Mouse (Mus musculus): ENCODE measurements around the gene Ncor2. TPM values are rescaled to one million over a fixed set of nuclear protein-coding genes. Genes with fewer than 3 reads are reported as not detected.
"Not testable (repeated sequence)": the region's sequence is repeated elsewhere in the genome, so short reads cannot be mapped to it uniquely, and the experiment has no call there.

Ncor2 gene
- polyA plus RNA-seq, 1 experiment from 2014 or later, result 78.3 TPM

DNA sequence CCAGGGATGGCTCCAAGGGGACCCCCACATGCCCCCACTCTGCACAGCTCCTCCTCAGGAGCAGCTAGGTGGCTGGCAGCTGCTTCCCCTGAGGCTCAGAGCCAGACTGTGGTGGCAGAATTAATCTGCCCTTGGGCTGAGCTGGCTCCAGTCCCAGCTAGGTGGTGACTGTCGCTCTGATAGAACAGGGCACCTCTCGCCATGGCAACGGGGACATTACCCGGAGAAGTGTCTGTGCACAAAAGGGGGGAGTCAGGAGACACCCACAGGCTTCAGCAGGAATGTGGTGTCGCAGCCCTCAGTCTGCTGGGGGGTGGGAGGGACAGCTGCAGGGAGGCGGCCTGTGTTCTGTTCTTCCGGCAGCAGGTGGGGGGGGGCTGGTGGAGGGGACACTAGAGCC is 24.1 kb upstream of the Ncor2 start:
- H3K79me2 ChIP-seq (ENCODE audit: inconsistent target), result no peaks in the 10 kb centered on the region
- 23% methylated on average over 7 of the region's 7 CpGs for WGBS (ENCODE audit: missing documents)
- H3K4me3 ChIP-seq (ENCODE audit: inconsistent target), result no peak overlapping the region
- no peaks in the 10 kb centered on the region for H3K36me3 ChIP-seq (ENCODE audit: inconsistent target)
- no peak overlapping the region for H3K27ac ChIP-seq

DNA sequence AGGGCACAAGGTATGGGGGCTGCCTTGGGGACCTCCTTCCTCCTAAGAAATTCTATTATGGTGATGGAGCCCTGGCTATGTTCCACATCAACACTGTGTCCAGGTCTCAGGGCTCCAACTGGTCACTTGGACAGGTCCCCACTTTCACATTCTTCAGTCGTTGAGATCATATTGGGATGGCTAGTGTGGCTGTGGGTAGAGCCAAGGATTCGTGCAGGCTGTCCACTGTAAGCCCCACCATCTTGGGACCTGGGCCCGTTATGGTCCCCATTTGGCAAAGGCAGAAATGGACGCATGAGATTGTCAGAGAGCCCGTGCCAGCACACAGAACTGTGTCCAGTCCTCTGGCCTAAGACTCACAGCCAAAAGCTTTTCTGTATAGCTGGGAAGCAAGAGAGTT is 23.1 kb upstream of the Ncor2 start:
- no peak overlapping the region for H3K27ac ChIP-seq
- 91% methylated on average over 5 of the region's 5 CpGs for WGBS (ENCODE audit: missing documents)

DNA sequence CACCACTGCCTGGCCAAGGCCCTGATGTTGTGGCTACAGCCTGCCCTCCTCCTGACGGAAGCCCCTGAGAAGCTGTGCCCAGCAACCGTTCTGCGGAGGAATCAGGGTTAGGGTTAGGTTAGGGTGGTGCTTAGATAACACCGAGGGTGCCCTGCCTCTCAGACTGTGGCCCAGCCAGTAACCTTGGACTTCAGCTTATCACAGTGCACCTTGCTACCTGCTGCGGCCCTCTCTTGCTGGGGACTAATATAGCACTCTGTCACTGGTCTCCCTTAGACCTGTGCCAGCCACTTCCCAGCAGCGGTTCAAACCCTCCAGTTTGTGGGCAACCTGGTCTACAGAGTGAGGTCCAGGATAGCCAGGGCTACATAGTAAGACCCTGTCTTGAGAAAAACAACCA is 20.1 kb upstream of the Ncor2 start:
- Histone ChIP-seq H3K27ac (no peak overlapping the region), H3K36me3 (ENCODE audit: inconsistent target) (no peaks in the 10 kb centered on the region), H3K79me2 (ENCODE audit: inconsistent target) (no peaks in the 10 kb centered on the region), H3K4me3 (ENCODE audit: inconsistent target) (no peak overlapping the region)
- 94% methylated on average over 6 of the region's 6 CpGs for WGBS (ENCODE audit: missing documents)

More for the DNA sequence above, 23.1 kb upstream of the Ncor2 start:
- H3K4me3 ChIP-seq (ENCODE audit: inconsistent target), result no peak overlapping the region
- H3K79me2 ChIP-seq (ENCODE audit: inconsistent target), result no peaks in the 10 kb centered on the region
- no peaks in the 10 kb centered on the region for H3K36me3 ChIP-seq (ENCODE audit: inconsistent target)

DNA sequence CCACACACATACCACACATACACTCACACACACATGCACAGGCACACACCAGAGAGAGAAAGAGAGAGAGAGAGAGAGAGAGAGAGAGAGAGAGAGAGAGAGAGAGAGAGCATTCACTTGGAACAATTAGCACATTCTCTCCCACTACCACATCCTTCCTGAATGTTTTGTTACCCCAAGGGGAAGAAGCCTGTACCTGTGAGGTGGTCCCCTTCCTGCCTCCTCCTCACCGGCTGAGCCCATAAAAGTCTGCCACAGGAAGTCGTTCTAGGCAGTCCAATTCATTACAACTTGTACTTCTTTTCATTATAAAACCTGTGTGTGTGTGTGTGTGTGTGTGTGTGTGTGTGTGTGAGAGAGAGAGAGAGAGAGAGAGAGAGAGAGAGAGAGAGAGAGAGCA is 18.3 kb upstream of the Ncor2 start:
- H3K36me3 ChIP-seq (ENCODE audit: inconsistent target); H3K79me2 ChIP-seq (ENCODE audit: inconsistent target); H3K4me3 ChIP-seq (ENCODE audit: inconsistent target); H3K27ac ChIP-seq: not testable (repeated sequence)
- WGBS (ENCODE audit: missing documents), result 8% methylated on average over 2 of the region's 2 CpGs

DNA sequence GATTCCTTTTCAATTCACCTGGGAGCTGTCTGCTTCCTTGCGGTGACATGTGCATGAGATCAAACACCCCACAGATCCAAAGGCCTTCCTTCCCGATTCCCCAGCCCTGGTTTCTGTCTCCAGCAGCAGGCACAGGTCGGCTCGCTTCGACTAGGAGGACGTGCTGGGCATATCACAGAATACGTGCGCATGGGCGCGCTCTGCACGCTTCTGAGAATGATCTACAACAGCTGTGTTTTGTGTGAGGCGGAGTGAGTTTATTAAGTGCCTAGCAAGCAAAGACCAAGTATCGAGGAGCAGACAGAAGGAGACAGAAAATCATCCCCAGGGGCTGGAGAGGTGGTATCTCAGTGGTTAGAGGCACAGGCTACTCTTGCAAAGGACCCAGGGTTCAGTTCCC is 17.0 kb upstream of the Ncor2 start:
- 95% methylated on average over 13 of the region's 13 CpGs for WGBS (ENCODE audit: missing documents)
- no peaks in the 10 kb centered on the region for H3K79me2 ChIP-seq (ENCODE audit: inconsistent target)
- no peak overlapping the region for H3K4me3 ChIP-seq (ENCODE audit: inconsistent target)
- H3K27ac ChIP-seq, result no peak overlapping the region
- no peaks in the 10 kb centered on the region for H3K36me3 ChIP-seq (ENCODE audit: inconsistent target)

DNA sequence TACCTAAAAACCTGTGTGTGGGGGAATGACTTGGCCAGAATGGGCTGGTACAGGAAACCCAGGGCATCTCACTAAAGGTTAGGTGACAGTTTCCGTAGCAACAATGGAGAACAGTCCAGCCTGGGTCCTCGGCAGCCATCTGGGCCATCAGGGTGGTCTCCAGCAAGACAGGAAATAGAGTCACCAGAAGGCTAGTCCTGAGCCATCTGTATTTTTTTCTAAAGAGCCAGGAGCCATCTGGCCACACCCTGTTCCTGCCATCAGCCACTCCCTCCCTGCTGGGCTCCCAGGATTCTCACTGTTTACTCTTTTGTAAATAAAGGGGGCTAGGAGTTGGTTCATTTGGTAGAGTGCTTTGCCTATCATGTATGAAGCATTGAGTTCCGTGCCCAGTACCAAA is 16.1 kb upstream of the Ncor2 start:
- Histone ChIP-seq H3K4me3 (ENCODE audit: inconsistent target) (no peak overlapping the region), H3K36me3 (ENCODE audit: inconsistent target) (no peaks in the 10 kb centered on the region), H3K27ac (no peak overlapping the region), H3K79me2 (ENCODE audit: inconsistent target) (no peaks in the 10 kb centered on the region)
- 70% methylated on average over 3 of the region's 3 CpGs for WGBS (ENCODE audit: missing documents)

DNA sequence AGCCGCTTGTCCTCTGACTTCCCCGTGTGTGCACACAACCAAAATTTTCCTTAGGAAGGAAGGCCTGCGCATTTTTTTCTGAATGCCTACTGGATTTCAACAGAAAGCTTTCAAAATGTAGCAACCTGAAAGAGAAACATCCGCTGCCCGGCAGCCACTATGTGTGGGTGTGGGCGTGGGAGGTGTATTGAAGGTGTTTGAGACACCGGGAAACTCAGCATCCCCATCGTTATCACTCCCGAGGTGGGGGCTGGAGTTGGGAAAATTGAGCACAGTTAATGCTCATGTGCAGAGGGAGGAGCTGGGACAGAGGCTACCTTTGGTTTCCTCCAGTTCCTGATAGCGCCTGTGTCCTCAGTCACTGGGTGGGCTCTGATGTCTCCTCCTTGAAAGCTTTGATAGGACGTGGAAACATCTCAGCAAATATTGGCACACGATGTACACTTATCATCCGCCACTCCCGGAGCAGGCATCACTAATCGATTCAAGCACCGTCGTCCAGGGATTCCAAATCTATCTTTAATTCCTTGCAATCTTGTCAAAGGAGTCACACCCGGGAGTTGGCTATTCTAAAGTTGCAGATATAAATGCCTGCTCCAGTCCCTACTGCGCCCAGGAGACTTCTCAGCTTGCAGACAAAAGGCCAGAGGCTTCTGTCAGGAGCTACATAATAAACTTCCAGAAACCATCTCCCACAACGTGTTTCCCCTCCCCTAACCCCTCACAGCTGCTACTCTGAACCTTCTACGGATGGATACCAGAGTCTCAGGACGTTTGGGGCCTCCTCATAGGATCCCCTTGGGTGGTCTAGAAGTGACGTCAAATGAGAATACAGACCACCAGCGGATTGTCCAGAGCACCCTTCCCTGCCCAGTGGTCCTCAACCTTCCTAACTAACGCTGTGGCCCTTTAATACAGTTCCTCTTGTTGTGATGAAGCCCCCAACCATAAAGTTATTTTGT is 14.7 kb upstream of the Ncor2 start:
- Histone ChIP-seq H3K36me3 (ENCODE audit: inconsistent target) (no peaks in the 10 kb centered on the region), H3K79me2 (ENCODE audit: inconsistent target) (no peaks in the 10 kb centered on the region), H3K4me3 (ENCODE audit: inconsistent target) (no peak overlapping the region), H3K27ac (no peak overlapping the region)
- WGBS (ENCODE audit: missing documents), result 85% methylated on average over 25 of the region's 25 CpGs

DNA sequence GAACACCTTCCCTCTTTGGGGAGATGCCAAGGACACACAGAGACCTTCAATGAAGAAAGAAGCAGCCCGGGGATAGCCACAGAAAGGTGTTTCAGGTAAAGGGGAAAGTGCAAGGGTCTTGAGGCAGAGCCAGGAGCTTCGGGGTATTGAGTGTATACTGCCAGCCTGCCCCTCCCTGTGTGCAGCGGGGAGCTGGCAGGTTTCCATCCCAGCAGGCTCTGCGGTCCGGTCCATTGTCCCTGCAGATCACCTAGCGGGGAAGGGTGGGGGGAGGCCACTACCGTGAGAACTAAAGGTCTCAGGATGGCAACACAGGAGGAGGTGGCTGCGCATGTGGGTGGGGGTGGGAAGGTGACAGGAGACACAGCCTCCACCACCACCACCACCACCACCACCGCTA is 12.6 kb upstream of the Ncor2 start:
- no peak overlapping the region for H3K4me3 ChIP-seq (ENCODE audit: inconsistent target)
- 89% methylated on average over 7 of the region's 9 CpGs for WGBS (ENCODE audit: missing documents)
- H3K27ac ChIP-seq, result no peak overlapping the region
- no peaks in the 10 kb centered on the region for H3K79me2 ChIP-seq (ENCODE audit: inconsistent target)
- H3K36me3 ChIP-seq (ENCODE audit: inconsistent target), result no peaks in the 10 kb centered on the region

DNA sequence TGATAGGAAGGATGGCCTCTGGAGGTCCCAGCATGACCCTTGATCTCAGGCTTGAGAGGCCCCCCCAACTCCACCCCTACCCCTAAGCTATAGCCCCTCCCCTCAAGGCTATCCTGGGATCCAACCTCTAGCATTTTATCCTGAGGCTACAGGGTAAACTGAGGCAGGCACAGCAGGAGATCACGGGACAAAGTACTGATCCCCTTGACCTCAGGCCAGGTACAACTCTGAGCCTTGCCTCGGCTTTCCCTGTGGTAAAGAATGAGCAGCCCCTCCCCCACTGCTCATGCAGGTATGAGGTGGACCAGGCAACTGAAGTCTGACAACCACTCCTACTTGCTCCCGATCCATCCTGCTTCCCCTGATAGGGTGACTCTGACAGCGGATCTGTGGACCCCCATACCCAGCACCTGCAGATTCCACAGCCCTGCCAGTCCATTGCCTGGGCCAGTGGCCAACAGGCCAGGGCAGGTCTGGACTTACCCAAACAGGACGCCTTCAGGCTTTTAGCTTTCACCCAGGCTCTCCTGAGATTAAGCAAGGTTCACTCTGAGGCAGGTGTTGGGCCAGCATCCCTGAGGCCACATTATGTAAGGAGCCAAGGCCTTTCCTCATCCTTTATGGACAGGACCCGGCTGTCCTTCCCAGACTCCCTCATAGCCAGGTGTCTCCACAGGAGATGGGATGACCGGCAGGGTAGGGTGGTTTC is 11.2 kb upstream of the Ncor2 start:
- no peak overlapping the region for H3K4me3 ChIP-seq (ENCODE audit: inconsistent target)
- WGBS (ENCODE audit: missing documents), result 90% methylated on average over 7 of the region's 7 CpGs
- H3K36me3 ChIP-seq (ENCODE audit: inconsistent target), result no peaks in the 10 kb centered on the region
- H3K27ac ChIP-seq, result no peak overlapping the region
- H3K79me2 ChIP-seq (ENCODE audit: inconsistent target), result no peaks in the 10 kb centered on the region

DNA sequence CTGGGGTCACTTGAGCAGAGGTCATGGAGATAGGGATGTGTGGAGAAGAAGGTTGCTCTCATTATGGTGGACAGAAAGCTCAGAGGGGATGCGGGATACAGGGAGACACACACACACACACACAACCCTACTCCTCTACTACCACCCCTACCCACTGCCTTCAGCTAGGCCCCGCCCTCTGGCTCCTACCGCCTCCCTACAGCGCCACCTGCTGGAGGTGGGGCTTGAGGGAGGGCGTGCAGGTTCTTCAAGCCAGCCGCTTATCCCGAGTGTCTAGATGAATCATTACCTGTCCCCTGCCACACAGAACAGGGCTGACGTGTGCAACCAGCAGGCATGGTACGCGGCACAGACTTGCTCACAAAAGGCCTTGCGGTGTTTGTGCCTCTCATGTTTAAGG is 10.6 kb upstream of the Ncor2 start:
- Histone ChIP-seq H3K36me3 (ENCODE audit: inconsistent target) (no peaks in the 10 kb centered on the region), H3K27ac (no peak overlapping the region), H3K4me3 (ENCODE audit: inconsistent target) (no peak overlapping the region), H3K79me2 (ENCODE audit: inconsistent target) (no peaks in the 10 kb centered on the region)
- 60% methylated on average over 11 of the region's 11 CpGs for WGBS (ENCODE audit: missing documents)

DNA sequence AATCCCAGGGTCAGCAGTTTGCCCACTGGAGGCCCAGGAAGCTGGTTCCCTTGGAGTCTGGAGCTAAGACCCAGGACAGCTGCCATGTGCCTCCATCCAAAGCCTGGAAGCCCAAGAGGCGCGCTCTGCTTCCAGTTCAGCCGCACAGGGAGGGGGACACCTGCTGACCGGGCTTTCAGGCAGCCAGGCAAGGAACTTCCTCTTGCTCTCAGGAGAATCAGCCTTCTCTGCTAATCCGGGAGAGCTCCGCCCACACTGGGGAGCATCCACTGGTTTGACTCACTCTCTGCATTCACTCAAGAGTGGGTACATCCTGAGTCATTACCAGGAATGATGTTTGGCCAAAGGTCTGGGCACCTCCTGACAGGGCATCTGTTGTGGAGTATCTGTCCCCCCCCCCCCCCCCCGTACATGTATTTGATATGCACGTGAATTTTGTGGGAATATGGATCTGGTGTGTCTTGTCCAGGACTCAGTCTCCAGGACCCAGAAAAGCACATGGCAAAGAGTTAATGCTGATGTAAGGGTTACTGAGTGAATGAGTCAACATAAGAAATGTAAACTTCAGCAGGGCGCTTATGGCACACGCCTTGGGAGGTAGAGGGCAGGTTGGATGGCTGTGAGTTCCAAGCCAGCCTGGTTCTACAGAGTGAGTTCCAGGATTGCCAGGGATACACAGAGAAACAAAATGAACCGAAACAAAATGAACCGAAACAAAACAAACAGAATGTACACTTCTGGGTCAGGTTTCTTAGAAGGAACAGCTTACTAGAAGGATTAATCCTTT is 10.0 kb upstream of the Ncor2 start:
- peak overlapping the region; percentile 36 for H3K27ac ChIP-seq
- no peaks in the 10 kb centered on the region for H3K36me3 ChIP-seq (ENCODE audit: inconsistent target)
- H3K79me2 ChIP-seq (ENCODE audit: inconsistent target), result no peaks in the 10 kb centered on the region
- H3K4me3 ChIP-seq (ENCODE audit: inconsistent target), result no peak overlapping the region
- 35% methylated on average over 12 of the region's 12 CpGs for WGBS (ENCODE audit: missing documents)

DNA sequence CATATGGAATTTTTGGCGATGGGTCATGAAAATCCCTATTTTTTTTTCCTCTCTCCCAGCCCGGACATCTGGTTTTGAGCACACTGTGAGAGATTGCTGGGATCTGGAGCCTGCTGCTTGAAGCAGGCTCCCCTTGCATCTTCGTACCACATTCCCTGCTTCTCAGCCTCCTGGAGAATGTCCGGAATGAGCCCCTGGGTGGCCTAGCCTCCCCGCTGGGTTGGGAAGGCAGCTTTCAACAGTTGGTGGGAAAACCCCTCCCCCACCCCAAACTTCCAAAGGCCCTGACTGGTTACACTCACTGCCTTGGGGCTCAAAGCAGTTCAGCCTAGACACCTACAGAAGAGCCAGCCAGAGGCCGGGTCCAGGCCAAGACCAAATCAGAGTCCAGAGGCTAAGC is 5.8 kb upstream of the Ncor2 start:
- Histone ChIP-seq H3K79me2 (ENCODE audit: inconsistent target) (no peaks in the 10 kb centered on the region; the same call in 1 of the 2 replicates), H3K36me3 (ENCODE audit: inconsistent target) (no peaks in the 10 kb centered on the region), H3K27ac (no peak overlapping the region), H3K4me3 (ENCODE audit: inconsistent target) (no peak overlapping the region)
- 97% methylated on average over 6 of the region's 6 CpGs for WGBS (ENCODE audit: missing documents)

DNA sequence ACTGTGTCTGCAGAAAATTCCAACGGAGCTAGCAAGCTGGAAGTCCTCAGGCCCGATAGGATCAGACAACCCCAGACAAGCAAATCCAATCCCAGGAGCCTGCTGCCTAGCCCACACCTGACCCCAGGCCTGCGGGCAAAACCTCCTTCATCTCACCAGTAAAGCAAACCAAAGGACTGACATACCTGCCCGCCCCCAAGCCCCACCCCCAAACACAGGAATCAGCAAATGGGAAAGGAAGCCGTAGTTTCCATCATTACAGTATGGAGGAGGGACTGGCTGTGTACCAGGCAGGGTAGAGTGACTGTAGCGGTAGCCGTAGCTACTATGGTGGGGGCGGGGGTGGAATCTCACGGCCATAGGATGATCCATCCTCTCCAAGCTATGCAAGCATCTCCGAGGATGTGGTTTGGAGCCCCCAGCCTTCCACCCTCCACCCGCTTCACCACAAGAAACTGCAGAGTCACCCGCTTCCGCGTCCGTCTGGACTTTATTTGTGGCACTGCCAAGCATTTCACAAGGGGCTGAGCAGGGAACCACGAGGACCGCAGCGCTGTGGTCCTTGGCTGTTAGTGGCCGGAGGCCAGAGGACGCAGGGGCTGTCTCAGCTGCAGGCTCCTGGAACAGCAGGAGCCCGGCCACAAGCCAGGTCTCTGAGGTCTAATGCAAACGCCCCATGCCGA is 4.4 kb upstream of the Ncor2 start:
- peak overlapping the region; percentile 74 for H3K27ac ChIP-seq
- no peaks in the 10 kb centered on the region for H3K36me3 ChIP-seq (ENCODE audit: inconsistent target)
- WGBS (ENCODE audit: missing documents), result 9% methylated on average over 22 of the region's 23 CpGs
- peaks cover 1% of the 10 kb centered on the region; the same call in 1 of the 2 replicates for H3K79me2 ChIP-seq (ENCODE audit: inconsistent target)
- H3K4me3 ChIP-seq (ENCODE audit: inconsistent target), result no peak overlapping the region; the same call in 1 of the 2 replicates

DNA sequence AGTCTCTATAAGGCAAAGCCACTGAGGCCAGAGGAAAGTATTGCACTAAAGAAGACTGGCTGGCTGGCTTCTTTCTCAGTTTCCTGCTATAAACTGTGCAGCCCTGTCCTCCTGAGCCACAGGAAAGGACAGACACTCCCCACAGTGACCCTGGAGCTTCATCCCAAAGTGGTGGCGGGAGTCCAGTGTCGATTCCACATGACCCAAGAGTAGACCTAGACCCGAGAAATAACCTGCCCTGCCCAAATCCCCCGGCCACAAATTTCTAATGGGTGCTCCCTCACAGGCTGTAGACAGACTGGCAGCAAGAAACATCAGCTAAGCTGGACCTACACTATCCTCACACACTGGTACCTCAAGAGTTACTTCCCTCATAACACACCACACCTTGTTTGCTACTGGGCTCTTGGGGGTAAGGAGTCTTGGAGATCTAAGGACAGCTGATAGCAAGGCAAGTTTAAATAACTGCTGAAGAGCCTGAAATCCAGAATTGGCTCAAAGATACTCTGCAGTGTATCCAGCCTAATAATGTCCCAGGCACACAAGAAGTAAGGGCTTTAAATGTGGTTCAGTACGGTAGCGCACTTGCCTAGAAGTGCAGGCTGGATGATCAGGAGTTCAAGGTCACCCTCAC is 1.7 kb upstream of the Ncor2 start:
- H3K36me3 ChIP-seq (ENCODE audit: inconsistent target), result no peaks in the 10 kb centered on the region
- peak overlapping the region; percentile 99 for H3K27ac ChIP-seq
- WGBS (ENCODE audit: missing documents), result 72% methylated on average over 6 of the region's 6 CpGs
- no peak overlapping the region for H3K4me3 ChIP-seq (ENCODE audit: inconsistent target)
- peaks cover 26% of the 10 kb centered on the region for H3K79me2 ChIP-seq (ENCODE audit: inconsistent target)
